Mouse (Mus musculus): Measurements from ENCODE around the gene Fyttd1.
A peak's percentile ranks its signal among the peaks of the same experiment; 100 is the strongest.
"Not testable (repeated sequence)": the region's sequence is repeated elsewhere in the genome, so short reads cannot be mapped to it uniquely, and the experiment has no call there.

Gene Fyttd1

GRCm38 (mm10) chr16:32878972-32879926, 1.9 kb downstream of the Fyttd1 start:
- DNase-seq = no peak

- no peak for DNase-seq
Observed at GRCm38 (mm10) chr16:32881538-32881937, 4.2 kb downstream of the Fyttd1 start.

GRCm38 (mm10) chr16:32887996-32888395, 10.7 kb downstream of the Fyttd1 start:
- no peak for DNase-seq

- no peak for DNase-seq
Observed at GRCm38 (mm10) chr16:32889881-32890280, 12.6 kb downstream of the Fyttd1 start.

- no peak for DNase-seq
Observed at GRCm38 (mm10) chr16:32896126-32896525, 18.8 kb downstream of the Fyttd1 start.

- DNase-seq = no peak
Observed at GRCm38 (mm10) chr16:32901360-32902050, 24.2 kb downstream of the Fyttd1 start.

GRCm38 (mm10) chr16:32902051-32902428, 24.7 kb downstream of the Fyttd1 start:
- DNase-seq = no peak

GRCm38 (mm10) chr16:32906186-32906585, 28.9 kb downstream of the Fyttd1 start:
- no peak for DNase-seq

- no peak for DNase-seq
Observed at GRCm38 (mm10) chr16:32906727-32907126, 29.4 kb downstream of the Fyttd1 start.

GRCm38 (mm10) chr16:32913212-32913611, 35.9 kb downstream of the Fyttd1 start:
- DNase-seq = no peak

GRCm38 (mm10) chr16:32913937-32914881, 36.9 kb downstream of the Fyttd1 start, which contains the start of gene Lrch3:
TSS of gene Lrch3 (plus strand) at chr16:32914100.
- peak; percentile 89 for DNase-seq

GRCm38 (mm10) chr16:32915292-32916068, 38.2 kb downstream of the Fyttd1 start:
- DNase-seq = no peak

- peak; percentile 20 for DNase-seq
Observed at GRCm38 (mm10) chr16:32926629-32927028, 49.3 kb downstream of the Fyttd1 start.

- no peak for DNase-seq
Observed at GRCm38 (mm10) chr16:32927044-32927443, 49.7 kb downstream of the Fyttd1 start.

GRCm38 (mm10) chr16:32929918-32930317, 52.6 kb downstream of the Fyttd1 start:
- DNase-seq = no peak

- DNase-seq = no peak
Observed at GRCm38 (mm10) chr16:32934470-32934869, 57.2 kb downstream of the Fyttd1 start.

- DNase-seq = no peak
Observed at GRCm38 (mm10) chr16:32935088-32935487, 57.8 kb downstream of the Fyttd1 start.

- no peak for DNase-seq
Observed at GRCm38 (mm10) chr16:32937358-32937757, 60.1 kb downstream of the Fyttd1 start.

- not testable (repeated sequence) for DNase-seq
Observed at GRCm38 (mm10) chr16:32939301-32939700, 62.0 kb downstream of the Fyttd1 start.

- not testable (repeated sequence) for DNase-seq
Observed at GRCm38 (mm10) chr16:32939716-32940115, 62.4 kb downstream of the Fyttd1 start.

- not testable (repeated sequence) for DNase-seq
Observed at GRCm38 (mm10) chr16:32941226-32941625, 63.9 kb downstream of the Fyttd1 start.

GRCm38 (mm10) chr16:32942694-32943093, 65.4 kb downstream of the Fyttd1 start:
- DNase-seq = no peak

All from layer of hippocampus, adult 9-11 months (tissue).